Mouse (Mus musculus) E14TG2a.4 (cell line): Measurements from ENCODE around the gene Klrb1b.

Source experiments
- H3K27me3 ChIP-seq: 2 replicates; pipeline ENCODE4 v1.6.1; 2014; ENCODE audit warnings: low read length, control low read depth; ENCODE audit not compliant: insufficient read depth
- H3K36me3 ChIP-seq: 2 replicates; pipeline ENCODE4 v1.6.1; 2014; ENCODE audit warnings: low read length, control low read depth; ENCODE audit not compliant: insufficient read depth
- H3K4me1 ChIP-seq: replicated peaks from 2 replicates; pipeline ENCODE4 v1.6.1; 2014; ENCODE audit warnings: low read depth, low read length, control low read depth
- H3K4me3 ChIP-seq: replicated peaks from 2 replicates; pipeline ENCODE4 v1.5.1; 2014; ENCODE audit warnings: mild to moderate bottlenecking, low read length
- H3K9me3 ChIP-seq: 2 replicates; pipeline ENCODE4 v1.6.1; 2014; ENCODE audit warnings: low read length, control low read depth
- CTCF ChIP-seq: conservative IDR thresholded peaks from 2 replicates; pipeline ENCODE4 v1.5.1; 2014; ENCODE audit warnings: low read length
- NANOG ChIP-seq: IDR thresholded peaks from 2 replicates; pipeline ENCODE4 v1.6.1; 2014; ENCODE audit warnings: borderline replicate concordance, low read length, mixed read lengths
- POU5F1 ChIP-seq: IDR thresholded peaks from 2 replicates; pipeline ENCODE4 v1.6.1; 2014; ENCODE audit warnings: low read length, borderline replicate concordance

Klrb1b gene

DNA sequence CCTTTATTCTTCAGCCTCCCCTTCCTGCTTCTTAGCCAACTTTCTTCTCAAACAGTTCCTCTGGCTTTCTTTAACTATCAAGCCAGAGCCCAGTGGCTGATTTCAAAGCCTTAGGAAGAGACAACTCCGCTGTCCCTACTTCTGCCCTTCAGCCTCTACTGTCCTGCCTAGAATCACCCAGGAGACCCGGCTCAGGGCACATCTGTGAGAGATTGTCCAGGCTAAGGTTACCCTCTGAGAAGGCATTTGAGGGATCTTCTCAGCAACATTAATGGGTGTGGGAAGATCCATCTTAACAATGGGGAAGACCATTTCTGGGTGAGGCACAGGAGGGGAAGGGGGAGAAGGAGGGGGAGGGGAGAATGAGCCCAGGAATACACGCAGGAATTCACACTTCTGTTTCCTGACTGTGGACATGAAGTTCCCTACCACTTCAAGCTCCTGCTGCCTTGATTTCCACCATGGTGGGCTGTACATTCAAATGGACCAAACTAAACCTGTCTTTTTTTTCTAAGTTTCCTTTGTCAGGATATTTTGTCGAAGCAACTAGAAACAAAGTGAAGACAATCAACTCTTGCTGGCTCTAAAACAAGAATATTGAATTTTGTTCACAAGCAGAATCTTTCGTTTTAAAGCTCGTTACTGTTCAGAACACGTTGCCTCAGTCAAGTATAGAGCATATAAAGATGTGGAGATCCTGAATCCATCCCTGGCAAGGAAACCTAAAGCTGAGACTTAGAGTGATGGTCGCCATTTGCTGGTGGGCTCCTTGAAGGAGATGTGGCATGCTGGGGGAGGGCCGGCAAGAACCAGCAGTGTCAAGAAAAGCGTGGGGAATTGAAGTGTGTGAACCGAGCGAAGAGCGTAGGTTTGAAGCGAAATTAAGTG lies 11.6 kb upstream of the Klrb1b start:
- peaks cover 22% of the 10 kb centered on the region for H3K4me1 ChIP-seq
- peaks cover 13% of the 10 kb centered on the region for H3K27me3 ChIP-seq
- peaks cover 23% of the 10 kb centered on the region for H3K9me3 ChIP-seq
- TF ChIP-seq CTCF (no peak), POU5F1 (no peak), NANOG (no peak)
- peak overlapping the region; percentile 90 for H3K4me3 ChIP-seq
- H3K36me3 ChIP-seq, result no peaks in the 10 kb centered on the region

DNA sequence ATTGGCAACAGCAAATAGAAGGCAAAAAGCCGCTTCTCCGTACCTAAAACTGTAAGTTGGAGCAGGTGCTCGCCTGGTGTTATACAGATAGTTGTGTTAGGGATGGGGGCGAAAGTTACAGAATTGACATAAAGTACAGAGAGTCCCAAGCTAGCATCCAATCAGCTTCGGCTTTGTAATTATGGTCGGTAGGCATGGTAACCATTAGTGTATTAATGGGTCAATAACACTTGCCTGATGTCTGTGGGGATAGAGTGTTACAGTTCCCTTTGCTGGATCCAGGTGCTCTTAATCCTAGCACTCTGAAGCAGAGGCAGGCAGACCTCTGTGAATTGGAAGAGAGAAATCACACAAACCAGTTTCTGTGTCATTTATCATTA lies 10.8 kb upstream of the Klrb1b start:
- Histone ChIP-seq H3K4me1 (peaks cover 16% of the 10 kb centered on the region), H3K27me3 (peaks cover 5% of the 10 kb centered on the region), H3K9me3 (peaks cover 23% of the 10 kb centered on the region), H3K4me3 (no peak overlapping the region), H3K36me3 (no peaks in the 10 kb centered on the region)
- TF ChIP-seq CTCF (no peak), NANOG (no peak), POU5F1 (no peak)

DNA sequence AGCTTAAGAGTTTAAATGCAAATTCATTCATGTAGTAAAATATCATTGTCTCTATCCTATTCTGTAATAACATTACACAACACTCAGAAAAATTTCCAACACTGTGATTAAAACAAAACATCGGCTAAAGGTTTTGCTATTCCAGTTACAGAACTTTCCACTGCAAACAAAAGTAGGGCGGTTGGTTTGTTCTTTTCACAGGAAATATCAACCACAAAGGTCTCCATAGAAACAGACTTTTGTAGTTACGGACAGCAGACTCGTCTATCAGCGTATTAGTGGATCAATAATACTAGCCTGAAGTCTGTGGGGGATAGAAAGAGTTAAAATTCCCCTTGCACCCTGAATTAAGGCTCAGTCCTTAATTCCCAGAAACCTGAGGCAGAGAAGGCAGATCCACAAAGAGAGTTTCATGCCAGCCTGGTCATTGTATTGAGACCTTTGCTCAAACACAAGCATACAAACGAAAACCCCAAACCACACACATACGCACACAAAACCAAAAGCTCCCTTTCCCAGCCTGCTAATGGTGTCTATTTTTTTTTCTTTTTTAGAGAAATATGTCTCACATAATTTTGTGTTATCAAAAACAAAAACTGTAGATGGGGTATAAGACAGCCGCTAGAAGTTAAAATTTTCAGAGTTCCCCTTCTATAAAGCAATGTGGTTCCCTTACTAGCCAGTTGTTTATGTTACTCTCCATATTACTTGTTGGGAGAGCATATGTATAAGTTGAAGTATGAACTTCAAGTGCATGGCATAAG lies 10.2 kb upstream of the Klrb1b start:
- Histone ChIP-seq H3K9me3 (peaks cover 23% of the 10 kb centered on the region), H3K27me3 (no peaks in the 10 kb centered on the region), H3K36me3 (no peaks in the 10 kb centered on the region), H3K4me1 (peaks cover 11% of the 10 kb centered on the region), H3K4me3 (no peak overlapping the region)
- TF ChIP-seq NANOG (no peak), CTCF (no peak), POU5F1 (no peak)

DNA sequence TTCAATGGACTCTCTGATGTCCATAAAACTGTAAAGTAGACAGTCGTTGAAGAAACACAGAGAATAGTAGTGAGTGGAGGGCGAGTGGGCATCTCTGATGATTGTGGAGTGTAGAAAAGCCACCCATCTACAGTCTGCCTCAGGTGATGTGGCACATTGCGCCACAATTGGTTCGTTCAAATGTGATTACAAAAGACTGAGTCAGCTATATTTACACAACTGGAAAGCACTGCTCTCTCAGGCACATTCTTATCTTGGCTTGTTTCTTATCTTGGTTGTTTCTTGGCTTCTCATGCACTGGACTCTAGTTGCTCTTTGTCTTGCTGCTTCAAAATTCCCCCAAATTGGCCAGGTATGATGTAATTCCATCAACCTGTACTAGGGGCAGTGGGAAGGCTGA lies 9.4 kb upstream of the Klrb1b start:
- no peak for TF ChIP-seq CTCF
- no peak for TF ChIP-seq NANOG
- no peak for TF ChIP-seq POU5F1
- Histone ChIP-seq H3K9me3 (peaks cover 23% of the 10 kb centered on the region), H3K27me3 (no peaks in the 10 kb centered on the region), H3K36me3 (no peaks in the 10 kb centered on the region), H3K4me3 (no peak overlapping the region), H3K4me1 (peaks cover 11% of the 10 kb centered on the region)

DNA sequence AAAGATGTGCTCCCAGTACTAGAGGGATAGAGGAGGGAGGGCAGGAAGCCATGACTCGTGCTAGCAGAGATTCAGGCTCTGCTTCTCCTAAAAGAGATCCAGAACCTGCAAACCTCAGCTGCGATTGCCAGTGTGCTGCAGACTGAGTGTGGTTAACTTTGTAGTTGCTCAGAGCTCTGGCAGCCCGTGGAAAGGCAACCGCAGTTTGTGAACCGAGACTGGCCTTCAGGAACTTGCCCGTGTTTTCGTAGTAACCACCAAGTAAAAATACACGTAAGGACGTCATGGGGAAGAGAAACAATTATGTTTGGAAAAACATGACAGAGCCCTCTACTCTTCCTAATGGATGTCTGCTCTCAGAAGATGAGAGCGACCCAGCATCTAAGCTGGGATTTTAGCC lies 6.9 kb upstream of the Klrb1b start:
- no peak for TF ChIP-seq CTCF
- TF ChIP-seq NANOG, result no peak
- no peak for TF ChIP-seq POU5F1
- Histone ChIP-seq H3K4me1 (no peaks in the 10 kb centered on the region), H3K36me3 (no peaks in the 10 kb centered on the region), H3K27me3 (no peaks in the 10 kb centered on the region), H3K9me3 (peaks cover 34% of the 10 kb centered on the region), H3K4me3 (no peak overlapping the region)

DNA sequence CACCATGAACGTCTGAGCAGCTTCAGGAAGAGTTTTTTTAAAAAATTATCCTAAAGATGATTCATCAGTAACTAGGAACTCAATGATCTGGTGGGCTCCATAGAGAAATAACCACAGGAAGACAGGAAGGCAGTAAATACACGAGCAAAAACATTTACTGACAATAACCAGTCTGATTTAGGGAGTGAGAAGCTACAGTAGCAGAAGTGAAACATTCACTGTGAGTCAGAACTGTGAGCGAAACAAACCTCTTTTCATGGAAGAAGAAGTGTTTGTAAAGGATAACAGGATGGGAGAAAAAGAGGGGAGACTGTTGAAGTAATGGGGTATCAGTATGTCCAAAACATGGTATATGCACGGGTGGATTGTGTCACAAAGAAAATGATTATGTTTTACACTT lies 3.7 kb upstream of the Klrb1b start:
- Histone ChIP-seq H3K27me3 (no peaks in the 10 kb centered on the region), H3K4me1 (no peaks in the 10 kb centered on the region)
- TF ChIP-seq CTCF, result no peak
- TF ChIP-seq NANOG, result no peak
- no peak for TF ChIP-seq POU5F1

DNA sequence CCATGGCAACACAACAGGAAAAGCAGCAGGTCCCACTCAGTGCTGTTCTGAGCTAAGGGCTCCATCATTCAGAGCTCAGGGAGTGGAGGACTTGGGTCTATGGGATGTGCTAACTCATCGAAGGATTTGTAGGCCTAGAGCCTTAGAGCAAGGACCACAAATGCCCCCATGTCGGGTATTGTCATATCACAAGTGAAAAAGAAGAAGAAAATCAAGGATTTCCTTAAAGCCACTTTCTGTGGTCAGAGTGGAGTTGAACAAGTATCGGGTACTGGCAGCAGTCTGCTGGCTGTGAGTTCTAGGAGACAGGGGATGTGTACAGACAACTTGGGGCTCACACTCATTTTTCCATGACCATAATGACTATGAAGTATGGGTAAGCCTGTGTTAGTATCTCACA lies 650 bp upstream of the Klrb1b start:
- Histone ChIP-seq H3K27me3 (no peaks in the 10 kb centered on the region), H3K4me1 (no peaks in the 10 kb centered on the region), H3K36me3 (no peaks in the 10 kb centered on the region), H3K9me3 (peaks cover 69% of the 10 kb centered on the region), H3K4me3 (no peak overlapping the region)
- no peak for TF ChIP-seq CTCF
- TF ChIP-seq NANOG, result no peak
- no peak for TF ChIP-seq POU5F1

More for the DNA sequence above, 3.7 kb upstream of the Klrb1b start:
- H3K4me3 ChIP-seq, result no peak overlapping the region
- H3K9me3 ChIP-seq, result peaks cover 44% of the 10 kb centered on the region
- H3K36me3 ChIP-seq, result no peaks in the 10 kb centered on the region

DNA sequence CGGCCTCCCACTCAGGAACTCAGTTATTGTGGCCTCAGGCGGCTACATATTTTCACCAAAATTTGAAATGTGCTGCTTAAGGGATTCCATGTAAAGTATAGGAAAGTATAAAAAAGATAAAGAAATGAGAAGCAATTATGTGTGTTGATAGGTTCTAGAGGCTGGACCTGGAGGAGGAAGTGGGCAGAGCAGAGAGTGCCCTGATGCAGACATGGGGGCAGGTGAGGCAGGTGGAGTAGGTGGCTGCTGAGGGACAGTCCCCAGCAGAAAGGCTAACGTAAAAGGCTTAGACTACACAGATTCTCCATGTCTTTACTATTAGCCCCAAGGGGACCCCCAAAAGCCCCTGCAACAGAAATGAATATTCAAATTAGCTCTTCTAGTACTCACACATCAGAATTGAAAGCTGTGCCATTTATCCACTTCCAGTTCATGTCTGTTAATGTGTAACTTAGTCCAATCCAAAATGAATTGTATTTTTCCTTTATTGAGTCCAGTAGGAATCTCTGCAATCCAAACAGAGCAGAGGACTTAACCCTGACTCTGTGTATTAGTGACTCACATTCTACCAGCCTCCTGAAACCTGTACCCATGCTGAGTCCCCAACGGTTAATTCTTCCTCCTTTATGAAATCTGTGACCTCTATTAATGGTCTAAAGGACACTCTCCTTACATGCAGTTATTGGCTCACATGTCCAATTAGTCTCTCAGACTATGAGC lies 7.9 kb downstream of the Klrb1b start:
- Histone ChIP-seq H3K36me3 (no peaks in the 10 kb centered on the region), H3K4me3 (no peak overlapping the region), H3K4me1 (no peaks in the 10 kb centered on the region), H3K9me3 (peaks cover 50% of the 10 kb centered on the region), H3K27me3 (no peaks in the 10 kb centered on the region)
- TF ChIP-seq POU5F1, result no peak
- no peak for TF ChIP-seq NANOG
- TF ChIP-seq CTCF, result no peak
